Mouse (Mus musculus): ENCODE results near the gene Hist1h2bk.
"Not testable (repeated sequence)": the region's sequence is repeated elsewhere in the genome, so short reads cannot be mapped to it uniquely, and the experiment has no call there.

Hist1h2bk gene

GRCm38 (mm10) chr13:22041651-22042567 is 6.2 kb downstream of the Hist1h2bk start:
- no peak for DNase-seq

DNA sequence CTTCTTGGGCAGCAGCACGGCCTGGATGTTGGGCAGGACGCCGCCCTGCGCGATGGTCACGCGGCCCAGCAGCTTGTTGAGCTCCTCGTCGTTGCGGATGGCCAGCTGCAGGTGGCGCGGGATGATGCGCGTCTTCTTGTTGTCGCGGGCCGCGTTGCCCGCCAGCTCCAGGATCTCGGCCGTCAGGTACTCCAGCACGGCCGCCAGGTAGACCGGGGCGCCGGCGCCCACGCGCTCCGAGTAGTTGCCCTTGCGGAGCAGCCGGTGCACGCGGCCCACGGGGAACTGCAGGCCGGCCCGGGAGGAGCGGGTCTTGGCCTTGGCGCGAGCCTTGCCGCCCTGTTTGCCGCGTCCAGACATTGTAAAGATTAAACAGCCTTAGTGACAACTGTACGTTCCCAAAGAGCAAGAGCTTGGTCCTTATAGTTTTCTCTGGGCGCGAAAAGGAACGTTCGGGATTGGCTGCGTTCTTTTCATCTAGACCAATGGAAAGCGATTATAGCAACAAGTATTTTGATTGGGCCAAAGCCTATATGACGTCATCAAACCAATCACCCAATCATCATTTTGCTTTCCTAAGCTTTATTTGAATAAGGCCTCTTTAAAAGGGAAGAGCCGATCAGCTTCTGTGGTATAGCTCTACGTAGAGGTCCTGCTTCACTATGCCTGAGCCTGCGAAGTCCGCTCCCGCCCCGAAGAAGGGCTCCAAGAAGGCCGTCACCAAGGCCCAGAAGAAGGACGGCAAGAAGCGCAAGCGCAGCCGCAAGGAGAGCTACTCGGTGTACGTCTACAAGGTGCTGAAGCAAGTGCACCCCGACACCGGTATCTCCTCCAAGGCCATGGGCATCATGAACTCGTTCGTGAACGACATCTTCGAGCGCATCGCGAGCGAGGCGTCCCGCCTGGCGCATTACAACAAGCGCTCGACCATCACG is 7.2 kb downstream of the Hist1h2bk start, which contains the start of the genes Hist1h2ag and Hist1h2bj:
Gene Hist1h2ag, minus strand, starts transcription at position 377 of the 935 bp plus-strand sequence.
Gene Hist1h2bj, plus strand, starts transcription at position 647 of the 935 bp plus-strand sequence.
- DNase-seq, result peak; percentile 75 to 92

DNA sequence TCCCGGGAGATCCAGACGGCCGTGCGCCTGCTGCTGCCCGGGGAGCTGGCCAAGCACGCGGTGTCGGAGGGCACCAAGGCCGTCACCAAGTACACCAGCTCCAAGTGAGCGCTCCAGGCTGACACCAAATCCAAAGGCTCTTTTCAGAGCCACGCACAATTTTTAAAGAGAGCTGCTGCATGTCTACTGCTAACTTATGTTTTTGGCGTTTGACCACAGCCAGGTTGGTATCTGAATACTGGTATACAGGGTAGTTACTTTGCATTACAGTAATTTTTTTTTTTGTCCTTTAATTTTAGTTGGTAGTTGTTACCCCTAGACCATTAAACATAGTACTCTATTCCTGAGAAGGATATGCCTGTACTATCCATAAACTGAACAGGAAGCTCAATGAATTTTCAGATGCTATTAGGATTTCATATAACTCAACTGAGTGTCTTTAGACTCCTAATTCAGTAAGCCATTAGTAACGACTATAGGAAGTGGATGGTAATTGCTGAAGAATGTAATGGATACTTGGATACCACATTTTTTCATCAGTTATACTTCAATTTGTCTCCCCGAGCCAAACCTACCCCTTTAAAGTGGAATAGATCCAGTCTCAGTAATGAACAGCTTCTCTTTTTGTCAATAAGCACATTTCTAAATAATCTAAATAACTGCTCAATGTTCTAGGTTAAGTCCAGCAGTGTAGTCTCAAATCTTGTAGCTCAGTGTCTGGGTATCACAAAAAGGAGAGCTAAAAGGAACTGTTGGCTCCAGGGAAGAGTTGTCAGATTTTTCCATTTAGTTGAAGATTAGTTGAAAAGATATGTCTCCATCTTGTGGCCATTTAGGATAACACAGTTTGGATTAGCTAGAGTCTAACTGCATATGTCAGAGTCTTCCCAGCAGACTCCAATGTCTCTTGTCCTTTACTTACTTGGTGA is 8.1 kb downstream of the Hist1h2bk start:
- DNase-seq, result peak in 1 of 2 experiments; percentile 13

GRCm38 (mm10) chr13:22044432-22045155 is 8.9 kb downstream of the Hist1h2bk start:
- no peak for DNase-seq

- DNase-seq, result no peak
Measured at GRCm38 (mm10) chr13:22045311-22045710, 9.6 kb downstream of the Hist1h2bk start.

DNA sequence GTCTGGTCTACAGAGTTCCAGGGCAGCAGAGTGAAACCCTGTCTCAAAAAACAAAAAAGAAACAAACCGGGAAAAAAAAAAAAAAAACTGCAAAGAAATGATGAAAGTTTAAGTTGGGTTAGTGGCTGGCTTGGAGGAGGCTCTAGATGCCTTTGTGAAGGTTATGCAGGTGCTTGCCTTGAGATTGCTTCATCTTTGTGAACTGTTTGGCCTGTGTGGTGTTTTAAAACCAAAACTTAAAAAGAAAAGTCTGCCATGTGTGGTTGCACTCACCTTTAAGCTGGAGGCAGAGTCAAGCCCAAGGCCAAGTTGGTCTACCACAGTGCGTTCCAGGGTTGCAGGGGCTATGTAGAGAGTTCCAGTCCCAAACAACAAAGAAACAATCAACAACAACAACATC is 13.4 kb downstream of the Hist1h2bk start:
- DNase-seq, result no peak

DNA sequence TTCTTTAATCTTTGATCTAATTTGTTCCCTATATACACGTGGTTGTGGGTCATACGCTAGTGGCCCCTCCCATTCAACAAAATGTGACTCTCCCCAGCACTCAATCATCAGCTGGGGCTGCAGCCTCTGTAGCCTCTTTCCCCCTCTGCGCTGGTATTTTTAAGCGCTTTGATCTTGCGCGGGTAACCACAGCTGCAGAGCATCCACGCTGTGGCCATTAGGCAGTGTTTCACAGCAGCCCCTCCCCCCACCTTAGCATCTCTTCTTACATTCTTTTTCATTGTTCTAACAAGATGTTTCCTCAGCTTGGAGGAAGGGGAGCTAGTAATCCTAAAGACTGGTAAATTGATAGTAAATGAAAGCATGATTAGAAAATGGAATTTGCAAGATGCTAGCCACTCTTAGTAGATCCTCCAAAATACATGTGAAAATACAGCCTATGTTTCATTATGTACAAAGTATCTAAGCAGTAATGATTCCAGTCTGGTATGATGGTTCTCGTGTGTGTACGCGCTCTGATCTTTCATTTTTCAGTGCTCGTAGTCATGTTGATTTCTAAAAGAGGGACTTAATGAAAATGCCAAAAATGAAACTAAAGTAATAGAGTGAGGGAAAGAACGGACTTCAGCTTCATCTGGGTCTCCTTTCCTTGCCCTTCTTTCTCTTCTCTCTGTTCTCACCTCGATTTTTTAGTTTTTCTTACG is 14.2 kb downstream of the Hist1h2bk start:
- DNase-seq, result no peak

- DNase-seq, result peak; percentile 67 to 71
Measured at GRCm38 (mm10) chr13:22050591-22051522, 15.2 kb downstream of the Hist1h2bk start.

GRCm38 (mm10) chr13:22051523-22051859 is 15.8 kb downstream of the Hist1h2bk start:
- DNase-seq, result no peak

DNA sequence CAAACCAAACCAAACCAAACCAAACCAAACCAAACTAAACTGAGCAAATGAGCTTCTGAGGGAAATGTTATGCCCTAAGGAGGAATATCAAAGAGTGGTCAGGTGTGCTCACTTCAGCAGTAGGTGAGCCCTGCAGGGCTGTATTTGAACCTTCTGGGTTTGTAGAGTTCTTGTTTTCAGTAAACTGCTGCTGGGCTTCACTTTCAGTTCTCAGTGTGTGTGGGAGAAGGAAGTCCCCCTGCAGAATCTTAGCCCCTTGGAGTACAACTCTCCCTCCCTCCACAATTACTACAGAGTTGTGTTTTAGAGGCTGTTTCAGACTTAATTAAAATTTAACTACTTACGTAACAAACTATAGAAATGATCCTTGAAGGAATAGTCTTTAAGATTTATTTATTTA is 18.1 kb downstream of the Hist1h2bk start:
- no peak for DNase-seq

GRCm38 (mm10) chr13:22061422-22061821 is 25.8 kb downstream of the Hist1h2bk start:
- no peak for DNase-seq

DNA sequence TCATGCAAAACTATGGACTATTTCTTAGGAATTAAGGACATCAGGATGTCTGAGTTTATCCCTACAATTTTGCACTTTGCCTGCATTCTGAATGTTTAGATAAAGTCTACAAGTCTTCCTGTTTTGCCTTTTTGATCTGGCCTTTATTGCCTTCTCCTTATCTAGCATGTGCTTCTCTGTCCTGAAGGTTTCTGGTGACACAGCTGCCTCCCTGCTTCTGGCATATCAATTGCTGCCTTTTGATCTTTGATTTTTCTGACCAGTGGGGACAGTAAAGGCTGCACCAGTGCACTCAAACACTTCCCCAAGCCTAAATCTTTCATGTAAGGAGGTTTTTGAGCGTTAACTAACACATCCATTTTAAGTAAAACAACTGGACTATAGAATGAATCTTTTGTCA is 27.8 kb downstream of the Hist1h2bk start:
- DNase-seq, result no peak

GRCm38 (mm10) chr13:22084140-22084539 is 48.5 kb downstream of the Hist1h2bk start, which contains the start of gene Vmn1r188:
Gene Vmn1r188, plus strand, starts transcription at chr13:22084440.
- DNase-seq, result not testable (repeated sequence)

All from cerebellum, postnatal 36 days (tissue).